Mouse (Mus musculus) MEL (cell line): ENCODE data around the gene Fgfr2.

Source experiments
- CTCF ChIP-seq, 3 experiments: IDR thresholded peaks in 2 of 3; conservative IDR thresholded peaks in 1 of 3; 2 replicates each; pipeline ENCODE4 v1.5.1; 2011 to 2012; ENCODE audit warnings: low read length in 3 of 3, low read depth in 2 of 3, mild to moderate bottlenecking in 2 of 3, improper control_type of control experiment in 1 of 3, inconsistent platforms in 1 of 3, mixed read lengths in 1 of 3, moderate library complexity in 1 of 3; ENCODE audit not compliant: control insufficient read depth in 1 of 3, insufficient read depth in 1 of 3, poor library complexity in 1 of 3, severe bottlenecking in 1 of 3
- EP300 ChIP-seq, 2 experiments: IDR thresholded peaks; 2 replicates each; pipeline ENCODE4 v1.6.1; 2011; ENCODE audit warnings: improper control_type of control experiment in 2 of 2, low read length in 2 of 2, low read depth in 1 of 2, mild to moderate bottlenecking in 1 of 2
- GABPA ChIP-seq: IDR thresholded peaks from 2 replicates; pipeline ENCODE4 v1.6.1; 2012; ENCODE audit warnings: low read depth, mild to moderate bottlenecking, inconsistent platforms, low read length, improper control_type of control experiment, moderate library complexity
- GATA1 ChIP-seq: IDR thresholded peaks from 2 replicates; pipeline ENCODE4 v1.6.1; 2011; ENCODE audit warnings: low read depth, low read length, improper control_type of control experiment
- MAFK ChIP-seq: IDR thresholded peaks from 2 replicates; pipeline ENCODE4 v1.6.1; 2011; ENCODE audit warnings: low read depth, mild to moderate bottlenecking, low read length, improper control_type of control experiment, borderline replicate concordance
- POLR2AphosphoS2 ChIP-seq: IDR thresholded peaks from 2 replicates; pipeline ENCODE4 v1.6.1; 2011; ENCODE audit warnings: low read length, improper control_type of control experiment
- POLR2AphosphoS5 ChIP-seq: IDR thresholded peaks from 2 replicates; pipeline ENCODE4 v1.6.1; 2012; ENCODE audit warnings: low read depth, borderline replicate concordance, mild to moderate bottlenecking, inconsistent platforms, low read length, moderate library complexity, mixed read lengths
- USF1 ChIP-seq: IDR thresholded peaks from 2 replicates; pipeline ENCODE4 v1.6.1; 2014; ENCODE audit warnings: low read depth, mild to moderate bottlenecking, inconsistent platforms, low read length, improper control_type of control experiment, moderate library complexity

GRCm38 (mm10) chr7:132303988-132304387, 819.2 kb downstream of the Fgfr2 start:
- TF ChIP-seq POLR2AphosphoS2 (no peak), GATA1 (no peak), GABPA (no peak), USF1 (no peak), POLR2AphosphoS5 (no peak), MAFK (no peak), CTCF (IDR thresholded peaks at IDR 0.05 in 2 of 3, conservative IDR thresholded peaks at IDR 0.05 in 1 of 3; ENCODE audit: control insufficient read depth in 1 of 3, insufficient read depth in 1 of 3, low read depth in 2 of 3, low read length in 3 of 3, poor library complexity in 1 of 3, severe bottlenecking in 1 of 3) (no peak), EP300 (IDR thresholded peaks at IDR 0.05; ENCODE audit: low read depth in 1 of 2, low read length in 2 of 2) (no peak)
